Mouse (Mus musculus) adrenal gland (tissue): ENCODE measurements around the gene C87436.

ENCODE experiments used
- intact Hi-C: fragments of 180-260 bp; cut with DNase I; formaldehyde crosslinking; loops from one replicate; pipeline ENCODE4 v1.15.1; 2025

The C87436 gene

GRCm38 (mm10) chr6:86420491-86420890 is 17.7 kb upstream of the C87436 start:
- intact Hi-C loops: no loop called here

- intact Hi-C loops: no loop called here
These were observed 11.8 kb upstream of the C87436 start, which contains the start of gene Gm44790 for GRCm38 (mm10) chr6:86426358-86426757. Gene Gm44790 (plus strand): TSS chr6:86426658.

- intact Hi-C loops: loop anchor here (10.0 kb wide), 1 partner anchor 243 kb away; no protein-coding TSS in a partner anchor
These were observed 6.6 kb upstream of the C87436 start for GRCm38 (mm10) chr6:86431531-86431930.

- intact Hi-C loops: loop anchor here (10.0 kb wide), 1 partner anchor 241 kb away; no protein-coding TSS in a partner anchor
These were observed 4.5 kb upstream of the C87436 start for GRCm38 (mm10) chr6:86433696-86434095.

- intact Hi-C loops: loop anchor here (5.0 to 10.0 kb wide), 2 partner anchors 35 to 237 kb away; no protein-coding TSS in a partner anchor
These were observed 463 bp upstream of the C87436 start for GRCm38 (mm10) chr6:86437711-86438110.

GRCm38 (mm10) chr6:86439119-86439496 is 934 bp downstream of the C87436 start:
- intact Hi-C loops: loop anchor here (5.0 to 10.0 kb wide), 2 partner anchors 33 to 236 kb away; no protein-coding TSS in a partner anchor

GRCm38 (mm10) chr6:86439531-86439930 is 1.4 kb downstream of the C87436 start:
- intact Hi-C loops: loop anchor here (5.0 to 10.0 kb wide), 2 partner anchors 33 to 235 kb away; no protein-coding TSS in a partner anchor

GRCm38 (mm10) chr6:86441571-86441970 is 3.4 kb downstream of the C87436 start:
- intact Hi-C loops: no loop called here

- intact Hi-C loops: no loop called here
These were observed 7.4 kb downstream of the C87436 start for GRCm38 (mm10) chr6:86445551-86445950.

GRCm38 (mm10) chr6:86446927-86447568 is 8.9 kb downstream of the C87436 start:
- intact Hi-C loops: no loop called here

- intact Hi-C loops: no loop called here
These were observed 18.6 kb downstream of the C87436 start for GRCm38 (mm10) chr6:86456727-86457126.

- intact Hi-C loops: loop anchor here (5.0 to 10.0 kb wide), 2 partner anchors 79 to 212 kb away; no protein-coding TSS in a partner anchor
These were observed 24.9 kb downstream of the C87436 start for GRCm38 (mm10) chr6:86463079-86463478.

- intact Hi-C loops: loop anchor here (5.0 kb wide), 1 partner anchor 34 kb away; the partner anchor contains the start of gene C87436
These were observed 33.1 kb downstream of the C87436 start for GRCm38 (mm10) chr6:86471317-86471716.

- intact Hi-C loops: loop anchor here (5.0 kb wide), 1 partner anchor 34 kb away; the partner anchor contains the start of gene C87436
These were observed 33.6 kb downstream of the C87436 start for GRCm38 (mm10) chr6:86471760-86472099.

GRCm38 (mm10) chr6:86472100-86472955 is 34.2 kb downstream of the C87436 start:
- intact Hi-C loops: loop anchor here (5.0 kb wide), 1 partner anchor 35 kb away; the partner anchor contains the start of gene C87436

- intact Hi-C loops: loop anchor here (1.0 to 5.0 kb wide), 2 partner anchors 36 to 52 kb away; partner anchors contain the start of gene C87436
These were observed 34.9 kb downstream of the C87436 start for GRCm38 (mm10) chr6:86473077-86473476.

GRCm38 (mm10) chr6:86474072-86474471 is 35.9 kb downstream of the C87436 start:
- intact Hi-C loops: loop anchor here (5.0 kb wide), 1 partner anchor 37 kb away; the partner anchor contains the start of gene C87436

- intact Hi-C loops: loop anchor here (5.0 kb wide), 1 partner anchor 37 kb away; the partner anchor contains the start of gene C87436
These were observed 36.5 kb downstream of the C87436 start for GRCm38 (mm10) chr6:86474646-86475181.

GRCm38 (mm10) chr6:86475462-86476167 is 37.4 kb downstream of the C87436 start:
- intact Hi-C loops: no loop called here

- intact Hi-C loops: no loop called here
These were observed 38.8 kb downstream of the C87436 start for GRCm38 (mm10) chr6:86476931-86477330.

- intact Hi-C loops: no loop called here
These were observed 41.1 kb downstream of the C87436 start for GRCm38 (mm10) chr6:86479311-86479710.
